Mouse (Mus musculus) gastrocnemius, postnatal 4 days (tissue): Measurements from ENCODE around the gene Nt5m. TPM values are rescaled to one million over a fixed set of nuclear protein-coding genes. Genes with fewer than 3 reads are reported as not detected.
"Not testable (repeated sequence)": the region's sequence is repeated elsewhere in the genome, so short reads cannot be mapped to it uniquely, and the experiment has no call there.

Experiments used
- DNase-seq, 2 experiments: peaks; one replicate each; pipeline ENCODE4 v3.0.0; 2021 to 2022; ENCODE audit warnings: low spot score in 2 of 2, mixed read lengths in 2 of 2
- total RNA-seq, 2 experiments: library from RNA; stranded (reverse); gene quantifications; 2 replicates each; pipeline ENCODE4 v1.2.3; 2021

Gene Nt5m
- total RNA-seq, 2 experiments from 2014 or later, result 18.8 to 22.6 TPM

GRCm38 (mm10) chr11:59837789-59838188, 1.5 kb upstream of the Nt5m start:
- not testable (repeated sequence) for DNase-seq

GRCm38 (mm10) chr11:59838426-59838825, 821 bp upstream of the Nt5m start:
- DNase-seq, result no peak

GRCm38 (mm10) chr11:59839459-59840126, 346 bp downstream of the Nt5m start, which contains the start of gene Cops3:
TSS of gene Cops3 (minus strand) at chr11:59839838.
- peak; percentile 85 to 96 for DNase-seq

- DNase-seq, result no peak
Observed at GRCm38 (mm10) chr11:59846311-59846710, 7.1 kb downstream of the Nt5m start.

- peak in 1 of 2 experiments; percentile 41 for DNase-seq
Observed at GRCm38 (mm10) chr11:59847131-59847530, 7.9 kb downstream of the Nt5m start.

- DNase-seq, result peak; percentile 66 to 83
Observed at GRCm38 (mm10) chr11:59847891-59848884, 8.9 kb downstream of the Nt5m start.

GRCm38 (mm10) chr11:59852865-59853264, 13.6 kb downstream of the Nt5m start:
- no peak for DNase-seq

GRCm38 (mm10) chr11:59860467-59860866, 21.2 kb downstream of the Nt5m start:
- no peak for DNase-seq

GRCm38 (mm10) chr11:59864316-59864715, 25.1 kb downstream of the Nt5m start:
- no peak for DNase-seq

- no peak for DNase-seq
Observed at GRCm38 (mm10) chr11:59872124-59872523, 32.9 kb downstream of the Nt5m start.

- DNase-seq, result peak; percentile 61 to 81
Observed at GRCm38 (mm10) chr11:59880031-59880430, 40.8 kb downstream of the Nt5m start.

GRCm38 (mm10) chr11:59885217-59885986, 46.2 kb downstream of the Nt5m start:
- DNase-seq, result no peak

- DNase-seq, result no peak
Observed at GRCm38 (mm10) chr11:59886952-59887351, 47.7 kb downstream of the Nt5m start.

GRCm38 (mm10) chr11:59888151-59888550, 48.9 kb downstream of the Nt5m start:
- no peak for DNase-seq

GRCm38 (mm10) chr11:59891854-59892253, 52.6 kb downstream of the Nt5m start:
- DNase-seq, result no peak

GRCm38 (mm10) chr11:59893153-59893788, 54.0 kb downstream of the Nt5m start:
- no peak for DNase-seq

GRCm38 (mm10) chr11:59894916-59895315, 55.7 kb downstream of the Nt5m start:
- no peak for DNase-seq

- DNase-seq, result no peak
Observed at GRCm38 (mm10) chr11:59895316-59895715, 56.1 kb downstream of the Nt5m start.

GRCm38 (mm10) chr11:59897981-59898599, 58.8 kb downstream of the Nt5m start:
- DNase-seq, result no peak
